Mouse (Mus musculus): ENCODE measurements around the gene Mfge8. TPM values are rescaled to one million over a fixed set of nuclear protein-coding genes. Genes with fewer than 3 reads are reported as not detected.

Mfge8 gene
- polyA plus RNA-seq, 1 experiment from 2014 or later = 98.3 TPM

GRCm38 (mm10) chr7:79147931-79148653 is 768 bp downstream of the Mfge8 start:
- peak; percentile 39 for DNase-seq (ENCODE audit: low spot score)
- no peaks in the 10 kb centered on the region for H3K9me3 ChIP-seq
- H3K27me3 ChIP-seq (ENCODE audit: insufficient read depth, poor library complexity, severe bottlenecking) = no peaks in the 10 kb centered on the region
- peaks cover 33% of the 10 kb centered on the region for H3K4me1 ChIP-seq (replicated peaks)
- H3K27ac ChIP-seq = peak overlapping the region; percentile 88
- under 1% methylated on average over 20 of the region's 20 CpGs for WGBS
- H3K36me3 ChIP-seq = peaks cover 23% of the 10 kb centered on the region
- H3K4me3 ChIP-seq = peak overlapping the region; percentile 68

GRCm38 (mm10) chr7:79147011-79147837 is 1.6 kb downstream of the Mfge8 start:
- H3K4me3 ChIP-seq = peak overlapping the region; percentile 68
- H3K27me3 ChIP-seq (ENCODE audit: insufficient read depth, poor library complexity, severe bottlenecking) = no peaks in the 10 kb centered on the region
- WGBS = 62% methylated on average over 12 of the region's 12 CpGs
- peaks cover 33% of the 10 kb centered on the region for H3K4me1 ChIP-seq (replicated peaks)
- H3K9me3 ChIP-seq = no peaks in the 10 kb centered on the region
- no peak for DNase-seq (ENCODE audit: low spot score)
- H3K36me3 ChIP-seq = peaks cover 32% of the 10 kb centered on the region
- peak overlapping the region; percentile 88; the same call in 1 of the 2 replicates for H3K27ac ChIP-seq

- WGBS = 40% methylated on average over 8 of the region's 8 CpGs
- Histone ChIP-seq H3K4me1 (replicated peaks) (0 out of 2 replicates have a peak, but pooled peaks cover 4% of the 10 kb centered on the region), H3K27me3 (ENCODE audit: insufficient read depth, poor library complexity, severe bottlenecking) (no peaks in the 10 kb centered on the region), H3K36me3 (peaks cover 61% of the 10 kb centered on the region), H3K9me3 (no peaks in the 10 kb centered on the region), H3K27ac (no peak overlapping the region), H3K4me3 (no peak overlapping the region)
- DNase-seq (ENCODE audit: low spot score) = peak; percentile 85
Observed at GRCm38 (mm10) chr7:79140897-79141296, 8.0 kb downstream of the Mfge8 start.

- Histone ChIP-seq H3K4me1 (replicated peaks) (0 out of 2 replicates have a peak, but pooled peaks cover 4% of the 10 kb centered on the region), H3K9me3 (no peaks in the 10 kb centered on the region), H3K27ac (no peak overlapping the region), H3K27me3 (ENCODE audit: insufficient read depth, poor library complexity, severe bottlenecking) (no peaks in the 10 kb centered on the region), H3K4me3 (no peak overlapping the region), H3K36me3 (peaks cover 65% of the 10 kb centered on the region)
- WGBS = 54% methylated on average over 4 of the region's 4 CpGs
- no peak for DNase-seq (ENCODE audit: low spot score)
Observed at GRCm38 (mm10) chr7:79139891-79140591, 8.8 kb downstream of the Mfge8 start.

GRCm38 (mm10) chr7:79139328-79139824 is 9.5 kb downstream of the Mfge8 start:
- WGBS = 57% methylated on average over 6 of the region's 6 CpGs
- Histone ChIP-seq H3K4me1 (replicated peaks) (peaks cover 5% of the 10 kb centered on the region; the same call in 1 of the 2 replicates), H3K36me3 (peaks cover 65% of the 10 kb centered on the region), H3K9me3 (no peaks in the 10 kb centered on the region), H3K4me3 (no peak overlapping the region), H3K27me3 (ENCODE audit: insufficient read depth, poor library complexity, severe bottlenecking) (no peaks in the 10 kb centered on the region), H3K27ac (no peak overlapping the region)
- no peak for DNase-seq (ENCODE audit: low spot score)

GRCm38 (mm10) chr7:79133391-79133790 is 15.5 kb downstream of the Mfge8 start:
- 0 out of 2 replicates have a peak overlapping the region, but pooled peaks have one; percentile 45 for H3K27ac ChIP-seq

GRCm38 (mm10) chr7:79130843-79131444 is 17.9 kb downstream of the Mfge8 start, which contains the start of gene Hapln3:
TSS of gene Hapln3 (minus strand) at chr7:79131018.
- Histone ChIP-seq H3K27ac (peak within 1 kb of the TSS; percentile 71), H3K4me3 (peak within 1 kb of the TSS; percentile 42), H3K27me3 (ENCODE audit: insufficient read depth, poor library complexity, severe bottlenecking) (peaks cover 39% of the 10 kb centered on the region), H3K4me1 (replicated peaks) (peaks cover 59% of the 10 kb centered on the region), H3K36me3 (peaks cover 27% of the 10 kb centered on the region), H3K9me3 (no peaks in the 10 kb centered on the region)
- WGBS = 3% methylated on average over 19 of the region's 19 CpGs
- DNase-seq (ENCODE audit: low spot score) = peak; percentile 47

More at GRCm38 (mm10) chr7:79133391-79133790, 15.5 kb downstream of the Mfge8 start:
- H3K36me3 ChIP-seq = peaks cover 45% of the 10 kb centered on the region
- H3K4me1 ChIP-seq (replicated peaks) = peaks cover 51% of the 10 kb centered on the region
- peaks cover 37% of the 10 kb centered on the region for H3K27me3 ChIP-seq (ENCODE audit: insufficient read depth, poor library complexity, severe bottlenecking)
- no peak for DNase-seq (ENCODE audit: low spot score)
- H3K4me3 ChIP-seq = no peak overlapping the region
- WGBS = 22% methylated on average over 6 of the region's 6 CpGs
- no peaks in the 10 kb centered on the region for H3K9me3 ChIP-seq

GRCm38 (mm10) chr7:79130385-79130784 is 18.5 kb downstream of the Mfge8 start:
- DNase-seq (ENCODE audit: low spot score) = no peak
- WGBS = 12% methylated on average over 13 of the region's 13 CpGs
- Histone ChIP-seq H3K36me3 (peaks cover 21% of the 10 kb centered on the region), H3K27ac (peak overlapping the region; percentile 71), H3K9me3 (no peaks in the 10 kb centered on the region), H3K4me1 (replicated peaks) (peaks cover 64% of the 10 kb centered on the region), H3K27me3 (ENCODE audit: insufficient read depth, poor library complexity, severe bottlenecking) (peaks cover 39% of the 10 kb centered on the region), H3K4me3 (peak overlapping the region; percentile 42)

GRCm38 (mm10) chr7:79129883-79130282 is 19.0 kb downstream of the Mfge8 start:
- peaks cover 67% of the 10 kb centered on the region for H3K4me1 ChIP-seq (replicated peaks)
- H3K4me3 ChIP-seq = peak overlapping the region; percentile 42
- WGBS = 10% methylated on average over 8 of the region's 8 CpGs
- peaks cover 39% of the 10 kb centered on the region for H3K27me3 ChIP-seq (ENCODE audit: insufficient read depth, poor library complexity, severe bottlenecking)
- H3K36me3 ChIP-seq = peaks cover 16% of the 10 kb centered on the region
- peak; percentile 30 for DNase-seq (ENCODE audit: low spot score)
- H3K27ac ChIP-seq = no peak overlapping the region
- H3K9me3 ChIP-seq = no peaks in the 10 kb centered on the region

GRCm38 (mm10) chr7:79123465-79123864 is 25.4 kb downstream of the Mfge8 start:
- 93% methylated on average over 5 of the region's 5 CpGs for WGBS
- H3K27me3 ChIP-seq (ENCODE audit: insufficient read depth, poor library complexity, severe bottlenecking) = peaks cover 2% of the 10 kb centered on the region; the same call in 1 of the 2 replicates
- no peak for DNase-seq (ENCODE audit: low spot score)

GRCm38 (mm10) chr7:79113848-79114247 is 35.0 kb downstream of the Mfge8 start:
- Histone ChIP-seq H3K9me3 (no peaks in the 10 kb centered on the region), H3K36me3 (no peaks in the 10 kb centered on the region), H3K27ac (peak overlapping the region; percentile 9; the same call in 1 of the 2 replicates), H3K27me3 (ENCODE audit: insufficient read depth, poor library complexity, severe bottlenecking) (peaks cover 3% of the 10 kb centered on the region; the same call in 1 of the 2 replicates), H3K4me3 (no peak overlapping the region), H3K4me1 (replicated peaks) (peaks cover 14% of the 10 kb centered on the region)
- 50% methylated on average over 4 of the region's 4 CpGs for WGBS
- DNase-seq (ENCODE audit: low spot score) = no peak

More at GRCm38 (mm10) chr7:79123465-79123864, 25.4 kb downstream of the Mfge8 start:
- Histone ChIP-seq H3K27ac (no peak overlapping the region), H3K4me3 (no peak overlapping the region), H3K9me3 (no peaks in the 10 kb centered on the region), H3K4me1 (replicated peaks) (peaks cover 17% of the 10 kb centered on the region), H3K36me3 (no peaks in the 10 kb centered on the region)

- Histone ChIP-seq H3K9me3 (no peaks in the 10 kb centered on the region), H3K4me3 (no peak overlapping the region), H3K36me3 (no peaks in the 10 kb centered on the region), H3K27me3 (ENCODE audit: insufficient read depth, poor library complexity, severe bottlenecking) (no peaks in the 10 kb centered on the region), H3K4me1 (replicated peaks) (no peaks in the 10 kb centered on the region), H3K27ac (no peak overlapping the region)
- DNase-seq (ENCODE audit: low spot score) = no peak
- WGBS = 74% methylated on average over 5 of the region's 5 CpGs
Observed at GRCm38 (mm10) chr7:79096492-79096891, 52.4 kb downstream of the Mfge8 start.

All from hindbrain, embryonic 10.5 days (tissue).